Mouse (Mus musculus): ENCODE measurements at regions not wholly inside any gene's neighbourhood (a gene's known extent, or its start where the extent isn't known, plus 50 kb on each side); places are given as distances from the start of the nearest gene placed in this dataset.

DNA sequence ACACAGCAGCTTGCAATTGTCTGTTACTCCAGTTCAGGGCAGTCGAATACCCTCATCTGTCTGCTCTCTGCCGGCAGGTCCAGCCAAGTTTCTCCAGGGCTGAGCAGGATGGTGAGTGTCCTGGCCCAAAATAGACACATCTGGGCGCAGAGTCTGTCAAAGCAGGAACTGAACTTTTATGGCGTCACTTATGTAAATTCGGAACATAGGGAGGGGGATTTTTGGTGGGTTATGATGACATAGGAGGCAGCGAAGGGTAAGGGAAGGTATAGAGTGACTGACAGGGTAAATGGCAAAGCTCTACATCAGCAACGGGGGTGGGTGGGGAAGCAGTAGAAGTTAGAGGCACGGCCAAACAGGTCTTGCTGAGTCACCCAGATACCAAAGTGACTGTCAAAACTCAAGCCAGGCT, 313.3 kb upstream of the Adgrl3 start:
- Histone ChIP-seq H3K27ac (no peak overlapping the region), H3K4me3 (no peak overlapping the region)
- TF ChIP-seq CTCF (IDR thresholded peaks at IDR 0.05), result no peak
- DNase-seq, result peak; percentile 19
- intact Hi-C loops (cut with DNase I), result no loop called here

Measured in gastrocnemius, adult 2 months (tissue).